Mouse (Mus musculus) embryonic facial prominence, embryonic 10.5 days (tissue): ENCODE results near the gene Nop9. TPM values are rescaled to one million over a fixed set of nuclear protein-coding genes. Genes with fewer than 3 reads are reported as not detected.
A peak's percentile ranks its signal among the peaks of the same experiment; 100 is the strongest.
"Not testable (repeated sequence)": the region's sequence is repeated elsewhere in the genome, so short reads cannot be mapped to it uniquely, and the experiment has no call there.

Source experiments
- DNase-seq: peaks from one replicate; pipeline ENCODE4 v3.0.0-alpha.2; 2017; ENCODE audit warnings: low spot score
- H3K27ac ChIP-seq: fragments of 300-500 bp; sonication (generic); replicated peaks from 2 replicates; pipeline ENCODE4 v1.5.1; 2016; ENCODE audit warnings: mild to moderate bottlenecking
- H3K27me3 ChIP-seq: fragments of 300-500 bp; sonication (generic); replicated peaks from 2 replicates; pipeline ENCODE4 v1.6.1; 2016; ENCODE audit warnings: low read depth, mild to moderate bottlenecking; ENCODE audit not compliant: poor library complexity, severe bottlenecking
- H3K36me3 ChIP-seq: fragments of 300-500 bp; sonication (generic); replicated peaks from 2 replicates; pipeline ENCODE4 v1.6.1; 2016; ENCODE audit warnings: mild to moderate bottlenecking, moderate library complexity
- H3K4me1 ChIP-seq: fragments of 300-500 bp; sonication (generic); 2 replicates; pipeline ENCODE4 v1.6.1; 2016
- H3K4me3 ChIP-seq: fragments of 300-500 bp; sonication (generic); 2 replicates; pipeline ENCODE4 v1.5.1; 2016; ENCODE audit warnings: mild to moderate bottlenecking, moderate library complexity
- H3K9me3 ChIP-seq: fragments of 300-500 bp; sonication (generic); 2 replicates; pipeline ENCODE4 v1.6.1; 2016; ENCODE audit warnings: mild to moderate bottlenecking
- WGBS: fragments of 180-500 bp; shearing (Covaris S2); methylation state at CpG from one replicate; pipeline ENCODE4 v1.1.7; 2016; 5-methylcytosine and 5-hydroxymethylcytosine counted together
- polyA plus RNA-seq: library from polyadenylated mRNA; unstranded; fragments of >200 nt; fragmentation: Nextera tagmentation; extraction: Ambion mirVana; gene quantifications from 2 replicates; pipeline ENCODE4 v1.2.1, GENCODE M21; 2016

Nop9 gene
- polyA plus RNA-seq, 1 experiment from 2014 or later, result 59.1 TPM

DNA sequence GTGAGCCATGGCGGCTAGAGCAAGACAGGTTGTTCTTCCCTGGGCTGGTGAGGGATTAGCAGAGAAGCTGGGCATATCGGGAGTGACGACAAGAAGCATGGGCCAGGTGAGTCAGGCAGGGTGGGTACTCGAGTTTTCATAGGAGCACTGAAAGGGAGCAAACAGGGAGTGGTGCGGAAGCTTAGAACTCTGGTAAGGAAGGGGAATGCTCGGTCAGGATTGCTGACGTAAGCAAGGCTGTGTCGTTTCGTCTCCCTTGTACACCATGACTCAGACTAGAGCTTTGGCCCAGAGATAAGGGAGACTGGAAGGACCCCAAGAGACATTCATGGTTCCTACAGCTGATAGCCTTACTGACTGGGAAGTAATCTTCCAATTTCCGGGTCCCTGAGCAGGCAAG is 11.6 kb upstream of the Nop9 start:
- 80% methylated on average over 10 of the region's 10 CpGs for WGBS
- Histone ChIP-seq H3K36me3 (peaks cover 9% of the 10 kb centered on the region), H3K9me3 (no peaks in the 10 kb centered on the region), H3K27ac (no peak overlapping the region), H3K27me3 (0 out of 2 replicates have a peak, but pooled peaks cover 3% of the 10 kb centered on the region), H3K4me3 (no peak overlapping the region), H3K4me1 (no peaks in the 10 kb centered on the region)
- DNase-seq, result no peak

DNA sequence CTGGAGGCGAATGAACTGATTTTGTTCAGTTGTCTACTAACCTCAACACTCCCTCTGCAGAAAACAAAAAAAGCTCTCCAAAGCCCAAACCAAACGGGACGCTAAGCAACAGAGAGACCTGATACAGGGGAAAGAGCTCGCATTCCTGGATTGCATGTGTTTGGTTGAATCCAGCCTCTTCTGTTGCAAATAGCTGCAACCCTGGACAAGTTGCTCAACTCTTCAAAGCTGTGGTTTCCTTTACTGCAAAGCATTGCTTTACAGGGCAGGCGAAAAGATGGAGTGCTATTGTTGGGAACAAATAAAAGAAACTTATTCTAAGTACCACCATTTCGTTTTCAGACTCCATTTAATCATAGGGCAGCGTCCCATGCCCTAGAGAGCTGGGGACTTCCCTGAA is 10.6 kb upstream of the Nop9 start:
- no peak overlapping the region for H3K4me3 ChIP-seq
- WGBS, result 78% methylated on average over 7 of the region's 7 CpGs
- peaks cover 18% of the 10 kb centered on the region for H3K36me3 ChIP-seq
- no peaks in the 10 kb centered on the region for H3K9me3 ChIP-seq
- H3K27me3 ChIP-seq, result 0 out of 2 replicates have a peak, but pooled peaks cover 3% of the 10 kb centered on the region
- H3K27ac ChIP-seq, result no peak overlapping the region
- H3K4me1 ChIP-seq, result no peaks in the 10 kb centered on the region
- DNase-seq, result no peak

DNA sequence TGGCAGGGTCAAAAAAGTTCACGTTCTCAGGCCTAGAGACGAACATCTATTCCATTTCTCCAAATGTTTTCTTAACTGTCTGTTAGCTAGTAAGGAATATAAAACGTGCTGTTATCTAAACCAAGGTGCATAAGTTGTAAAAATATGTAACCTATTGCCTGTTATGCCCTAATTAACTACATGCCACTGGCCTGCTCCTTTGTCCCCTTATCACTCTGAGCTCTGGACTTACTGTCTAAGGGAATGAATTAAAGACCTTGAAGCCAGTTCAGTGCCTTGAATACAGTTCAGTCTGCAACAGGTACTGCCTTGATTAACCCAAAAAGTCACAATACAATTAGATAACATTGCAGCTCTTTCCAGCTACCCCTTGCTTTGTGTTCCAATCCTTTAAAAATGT is 10.2 kb upstream of the Nop9 start:
- Histone ChIP-seq H3K36me3 (peaks cover 23% of the 10 kb centered on the region), H3K4me3 (no peak overlapping the region), H3K27me3 (0 out of 2 replicates have a peak, but pooled peaks cover 3% of the 10 kb centered on the region), H3K4me1 (no peaks in the 10 kb centered on the region), H3K9me3 (no peaks in the 10 kb centered on the region), H3K27ac (no peak overlapping the region)
- DNase-seq, result no peak
- 79% methylated on average over 3 of the region's 3 CpGs for WGBS

DNA sequence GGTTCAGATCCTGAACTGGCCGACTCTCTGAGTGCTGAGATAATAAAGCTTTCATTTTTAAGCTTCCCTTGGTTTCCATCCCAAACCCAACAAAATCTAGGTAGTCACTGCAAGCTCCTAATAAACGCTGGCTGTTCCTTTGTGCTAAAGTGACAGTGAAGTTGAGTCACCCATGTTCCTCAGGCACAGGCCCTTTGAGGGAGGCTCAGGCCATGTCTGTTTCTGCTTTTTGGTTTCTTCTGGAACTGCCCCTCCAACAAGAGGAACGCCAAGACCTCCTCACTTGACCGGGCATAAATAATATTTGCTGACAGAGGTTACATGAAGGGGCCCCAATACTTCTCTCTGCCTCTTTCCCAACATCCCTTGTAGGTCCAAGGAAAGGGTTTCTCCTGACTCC is 9.7 kb upstream of the Nop9 start:
- H3K4me1 ChIP-seq, result no peaks in the 10 kb centered on the region
- H3K27ac ChIP-seq, result no peak overlapping the region
- DNase-seq, result no peak
- 89% methylated on average over 4 of the region's 4 CpGs for WGBS
- H3K36me3 ChIP-seq, result peaks cover 27% of the 10 kb centered on the region
- H3K4me3 ChIP-seq, result no peak overlapping the region
- H3K9me3 ChIP-seq, result no peaks in the 10 kb centered on the region
- H3K27me3 ChIP-seq, result 0 out of 2 replicates have a peak, but pooled peaks cover 2% of the 10 kb centered on the region

DNA sequence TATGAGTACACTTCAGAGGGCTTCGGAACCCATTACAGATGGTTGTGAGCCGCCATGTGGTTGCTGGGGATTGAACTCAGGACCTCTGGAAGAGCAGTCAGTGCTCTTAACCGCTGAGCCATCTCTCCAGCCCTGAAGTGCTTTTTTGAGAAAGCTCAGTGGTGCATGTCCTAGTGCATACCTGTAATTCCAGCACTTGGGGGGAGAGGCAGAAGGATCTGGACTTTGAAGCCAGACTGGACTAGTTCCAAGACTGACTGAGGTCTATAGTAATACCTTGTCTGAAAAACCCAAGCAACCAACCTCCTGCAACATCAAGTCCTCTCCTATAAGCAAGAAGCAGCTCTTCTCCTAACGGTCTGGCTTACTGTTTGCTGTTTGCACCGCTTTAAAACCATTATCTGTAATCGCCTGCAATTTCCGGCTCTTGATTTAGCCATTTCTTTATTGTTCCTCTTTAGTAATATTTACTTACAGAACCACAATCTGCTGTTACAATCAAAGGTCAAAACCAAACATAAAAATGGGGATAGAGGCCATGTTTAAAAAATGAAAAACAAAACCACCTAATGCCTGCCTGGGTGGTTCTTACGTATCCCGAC is 8.3 kb upstream of the Nop9 start:
- Histone ChIP-seq H3K27me3 (no peaks in the 10 kb centered on the region), H3K9me3 (no peaks in the 10 kb centered on the region), H3K36me3 (peaks cover 34% of the 10 kb centered on the region), H3K4me1 (no peaks in the 10 kb centered on the region), H3K4me3 (no peak overlapping the region), H3K27ac (no peak overlapping the region)
- DNase-seq, result no peak
- 88% methylated on average over 9 of the region's 9 CpGs for WGBS

- Histone ChIP-seq H3K4me3 (peak overlapping the region; percentile 32; the same call in 1 of the 2 replicates), H3K4me1 (peaks cover 35% of the 10 kb centered on the region), H3K27ac (no peak overlapping the region), H3K27me3 (no peaks in the 10 kb centered on the region), H3K36me3 (peaks cover 47% of the 10 kb centered on the region), H3K9me3 (no peaks in the 10 kb centered on the region)
- 22% methylated on average over 10 of the region's 10 CpGs for WGBS
- DNase-seq, result peak; percentile 86
Measured at GRCm38 (mm10) chr14:55743711-55744110, 1.8 kb upstream of the Nop9 start.

- peaks cover 35% of the 10 kb centered on the region for H3K4me1 ChIP-seq
- peak overlapping the region; percentile 90 for H3K4me3 ChIP-seq
- peaks cover 47% of the 10 kb centered on the region for H3K36me3 ChIP-seq
- DNase-seq, result no peak
- H3K27me3 ChIP-seq, result no peaks in the 10 kb centered on the region
- peak overlapping the region; percentile 85 for H3K27ac ChIP-seq
- under 1% methylated on average over 31 of the region's 31 CpGs for WGBS
- H3K9me3 ChIP-seq, result no peaks in the 10 kb centered on the region
Measured at GRCm38 (mm10) chr14:55745861-55746237, 356 bp downstream of the Nop9 start.

DNA sequence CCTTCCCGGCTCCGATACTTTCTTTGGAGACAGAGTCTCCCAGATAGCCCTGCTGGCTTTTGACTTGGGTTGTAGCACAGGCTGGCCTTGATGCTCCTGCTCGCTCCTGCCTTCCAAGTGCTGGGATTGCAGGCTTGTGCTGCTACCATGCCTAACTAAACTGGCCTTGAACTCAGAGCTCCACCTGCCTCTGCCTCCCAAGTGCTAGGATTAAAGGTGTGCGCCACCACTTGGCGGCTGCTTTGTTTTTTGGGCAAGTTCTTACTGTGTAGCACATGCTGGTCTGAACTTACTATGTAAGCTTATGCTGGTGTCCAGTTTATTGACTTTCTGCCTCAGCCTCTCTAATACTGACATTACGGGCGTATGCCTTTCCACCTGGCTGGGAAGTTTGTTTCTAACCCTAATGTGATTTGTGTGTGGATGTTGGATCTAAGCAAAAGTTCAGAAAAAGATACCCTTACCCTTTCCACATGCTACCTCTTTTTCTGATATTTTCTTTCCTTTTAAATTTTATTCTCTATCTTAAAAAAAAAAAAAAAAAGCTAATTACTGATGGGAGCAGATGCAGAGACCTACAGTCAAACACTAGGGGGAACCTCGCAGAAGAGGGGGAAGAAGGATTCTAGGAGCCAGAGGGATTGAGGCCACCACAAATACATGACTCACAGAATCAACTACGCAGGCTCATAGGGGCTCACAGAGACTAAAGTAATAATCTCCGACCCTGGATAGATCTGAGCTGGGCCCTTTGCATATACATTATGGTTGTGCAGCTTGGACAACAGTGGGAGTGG is 1.8 kb downstream of the Nop9 start:
- Histone ChIP-seq H3K4me1 (peaks cover 35% of the 10 kb centered on the region), H3K27me3 (no peaks in the 10 kb centered on the region), H3K4me3 (peak overlapping the region; percentile 90), H3K27ac (no peak overlapping the region), H3K9me3 (no peaks in the 10 kb centered on the region), H3K36me3 (peaks cover 55% of the 10 kb centered on the region)
- WGBS, result 89% methylated on average over 10 of the region's 10 CpGs
- DNase-seq, result no peak

- H3K27ac ChIP-seq, result no peak overlapping the region
- H3K4me1 ChIP-seq, result peaks cover 20% of the 10 kb centered on the region
- peaks cover 43% of the 10 kb centered on the region for H3K36me3 ChIP-seq
- H3K9me3 ChIP-seq, result no peaks in the 10 kb centered on the region
- H3K4me3 ChIP-seq, result no peak overlapping the region
- DNase-seq, result no peak
- H3K27me3 ChIP-seq, result peaks cover 24% of the 10 kb centered on the region
- WGBS, result 90% methylated on average over 6 of the region's 6 CpGs
Measured at GRCm38 (mm10) chr14:55757566-55757965, 12.1 kb downstream of the Nop9 start.

DNA sequence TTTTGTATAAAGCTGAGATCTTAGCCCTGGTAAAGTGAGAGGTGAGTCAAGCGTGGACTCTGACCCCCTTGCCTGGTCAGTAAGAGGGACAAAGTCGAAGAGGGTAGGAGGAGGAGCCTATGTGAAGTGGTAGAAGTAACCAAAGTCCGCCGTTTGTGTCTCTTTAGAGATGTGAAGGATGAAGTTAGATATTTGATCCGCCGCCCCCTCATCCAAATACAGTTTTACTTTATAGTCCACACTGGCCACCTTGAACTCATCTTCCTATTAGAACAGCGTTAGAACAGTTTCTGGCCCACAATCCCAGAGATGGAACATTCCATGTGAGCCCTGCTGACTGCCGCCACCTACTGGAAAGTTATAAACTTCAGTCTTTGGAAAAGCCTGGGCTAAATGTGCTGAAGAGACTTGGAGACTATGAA is 12.9 kb downstream of the Nop9 start, which contains the start of gene Cideb:
Cideb (minus strand) TSS at position 96 of the 422 bp plus-strand sequence.
- DNase-seq, result peak; percentile 52
- Histone ChIP-seq H3K27ac (no peak within 1 kb of the TSS), H3K9me3 (no peaks in the 10 kb centered on the region), H3K4me3 (no peak within 1 kb of the TSS), H3K36me3 (peaks cover 35% of the 10 kb centered on the region), H3K4me1 (peaks cover 23% of the 10 kb centered on the region), H3K27me3 (peaks cover 32% of the 10 kb centered on the region)
- WGBS, result 22% methylated on average over 8 of the region's 8 CpGs

DNA sequence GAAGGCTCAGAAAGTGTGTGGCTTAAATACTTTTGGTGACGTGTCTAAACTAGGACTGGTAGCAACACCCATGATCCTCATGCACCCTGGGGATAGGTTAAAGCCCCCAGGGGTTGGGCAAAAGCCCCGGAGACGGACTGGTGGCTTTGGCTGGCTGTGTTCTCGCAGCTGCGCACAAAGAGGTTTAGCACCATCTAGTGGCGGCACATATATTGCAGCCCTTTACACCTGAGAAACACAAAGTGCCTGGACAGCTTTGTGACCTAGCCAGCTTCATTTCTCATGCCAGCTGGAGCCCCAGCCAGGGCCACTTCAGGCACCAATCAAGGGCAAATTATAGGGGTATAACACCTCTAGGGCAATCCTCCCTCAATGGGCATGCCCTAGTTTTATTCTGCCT is 14.7 kb downstream of the Nop9 start:
- Histone ChIP-seq H3K4me1 (peaks cover 23% of the 10 kb centered on the region), H3K36me3 (peaks cover 17% of the 10 kb centered on the region), H3K27me3 (peaks cover 50% of the 10 kb centered on the region), H3K4me3 (peak overlapping the region; percentile 39)
- H3K9me3 ChIP-seq, H3K27ac ChIP-seq: not testable (repeated sequence)
- DNase-seq, result peak; percentile 85
- 2% methylated on average over 6 of the region's 6 CpGs for WGBS

DNA sequence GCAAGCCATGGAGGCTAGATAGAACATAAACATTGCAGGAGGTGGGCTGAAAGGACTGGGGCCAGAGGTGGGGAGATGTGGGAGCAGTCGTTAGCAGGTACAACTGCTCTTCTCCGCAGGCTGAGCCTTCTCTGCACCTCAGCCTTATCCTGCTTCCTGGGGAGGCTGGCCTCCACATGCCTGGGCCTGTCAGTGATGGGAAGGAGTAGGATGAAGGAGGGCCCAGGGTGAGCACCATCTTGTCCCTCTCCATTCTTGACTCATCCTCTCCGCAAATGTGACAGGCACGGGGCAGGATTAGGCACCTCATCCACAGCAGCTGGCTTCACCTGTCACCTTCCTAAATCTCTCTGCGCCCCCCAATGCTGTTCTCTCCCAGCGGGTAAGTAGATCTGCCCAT is 15.7 kb downstream of the Nop9 start, which contains the start of gene Ltb4r2:
Ltb4r2 (plus strand) TSS at position 266 of the 400 bp plus-strand sequence.
- Histone ChIP-seq H3K4me1 (peaks cover 23% of the 10 kb centered on the region), H3K9me3 (no peaks in the 10 kb centered on the region), H3K36me3 (peaks cover 7% of the 10 kb centered on the region), H3K27ac (peak within 1 kb of the TSS; percentile 78), H3K4me3 (peak within 1 kb of the TSS; percentile 65), H3K27me3 (peaks cover 60% of the 10 kb centered on the region)
- WGBS, result 68% methylated on average over 6 of the region's 6 CpGs
- DNase-seq, result no peak
